Mouse (Mus musculus) hindbrain, embryonic 11.5 days (tissue): ENCODE results near the gene Nxph4. TPM values are rescaled to one million over a fixed set of nuclear protein-coding genes. Genes with fewer than 3 reads are reported as not detected.
A peak's percentile ranks its signal among the peaks of the same experiment; 100 is the strongest.

Source experiments
- ATAC-seq: fragments of 200-750 bp; cut with Nextera tagmentation; 2 replicates; pipeline ENCODE4 v1.8.0; 2017; ENCODE audit warnings: mild to moderate bottlenecking, moderate TSS enrichment, moderate library complexity; ENCODE audit not compliant: low FRiP score
- DNase-seq: peaks from one replicate; pipeline ENCODE4 v3.0.0-alpha.2; 2015; ENCODE audit warnings: low spot score
- H3K27ac ChIP-seq: fragments of 300-500 bp; sonication (generic); 2 replicates; pipeline ENCODE4 v1.5.1; 2014; ENCODE audit warnings: mild to moderate bottlenecking, low read depth, low read length
- H3K27me3 ChIP-seq: fragments of 300-500 bp; sonication (generic); 2 replicates; pipeline ENCODE4 v1.6.1; 2014; ENCODE audit warnings: mild to moderate bottlenecking, low read length, moderate library complexity, mixed read lengths; ENCODE audit not compliant: control insufficient read depth, insufficient read depth
- H3K36me3 ChIP-seq: fragments of 300-500 bp; sonication (generic); 2 replicates; pipeline ENCODE4 v1.6.1; 2014; ENCODE audit warnings: mild to moderate bottlenecking, low read length, moderate library complexity, mixed read lengths; ENCODE audit not compliant: control insufficient read depth, insufficient read depth
- H3K4me1 ChIP-seq: fragments of 300-500 bp; sonication (generic); replicated peaks from 2 replicates; pipeline ENCODE4 v1.6.1; 2014; ENCODE audit warnings: low read length, mixed read lengths; ENCODE audit not compliant: control insufficient read depth, insufficient read depth
- H3K4me2 ChIP-seq: fragments of 300-500 bp; sonication (generic); replicated peaks from 2 replicates; pipeline ENCODE4 v1.6.1; 2014; ENCODE audit warnings: mild to moderate bottlenecking, low read depth, low read length
- H3K4me3 ChIP-seq: fragments of 300-500 bp; sonication (generic); 2 replicates; pipeline ENCODE4 v1.5.1; 2014; ENCODE audit warnings: low read depth, low read length
- H3K9ac ChIP-seq: fragments of 300-500 bp; sonication (generic); 2 replicates; pipeline ENCODE4 v1.6.1; 2014; ENCODE audit warnings: low read depth, low read length
- H3K9me3 ChIP-seq: fragments of 300-500 bp; sonication (generic); 2 replicates; pipeline ENCODE4 v1.6.1; 2016; ENCODE audit warnings: low read length; ENCODE audit not compliant: control insufficient read depth
- WGBS: fragments of 180-500 bp; shearing (Covaris S2); extraction: QIAGEN DNeasy Blood & Tissue Kit; methylation state at CpG from one replicate; pipeline ENCODE4 v1.1.7; 2014; 5-methylcytosine and 5-hydroxymethylcytosine counted together
- polyA plus RNA-seq: library from polyadenylated mRNA; unstranded; fragments of >200 nt; fragmentation: Nextera tagmentation; extraction: Ambion mirVana; gene quantifications from 2 replicates; pipeline ENCODE4 v1.2.1, GENCODE M21; 2014

Gene Nxph4
- 54.5 and 59.8 TPM in 2 replicates for polyA plus RNA-seq

DNA sequence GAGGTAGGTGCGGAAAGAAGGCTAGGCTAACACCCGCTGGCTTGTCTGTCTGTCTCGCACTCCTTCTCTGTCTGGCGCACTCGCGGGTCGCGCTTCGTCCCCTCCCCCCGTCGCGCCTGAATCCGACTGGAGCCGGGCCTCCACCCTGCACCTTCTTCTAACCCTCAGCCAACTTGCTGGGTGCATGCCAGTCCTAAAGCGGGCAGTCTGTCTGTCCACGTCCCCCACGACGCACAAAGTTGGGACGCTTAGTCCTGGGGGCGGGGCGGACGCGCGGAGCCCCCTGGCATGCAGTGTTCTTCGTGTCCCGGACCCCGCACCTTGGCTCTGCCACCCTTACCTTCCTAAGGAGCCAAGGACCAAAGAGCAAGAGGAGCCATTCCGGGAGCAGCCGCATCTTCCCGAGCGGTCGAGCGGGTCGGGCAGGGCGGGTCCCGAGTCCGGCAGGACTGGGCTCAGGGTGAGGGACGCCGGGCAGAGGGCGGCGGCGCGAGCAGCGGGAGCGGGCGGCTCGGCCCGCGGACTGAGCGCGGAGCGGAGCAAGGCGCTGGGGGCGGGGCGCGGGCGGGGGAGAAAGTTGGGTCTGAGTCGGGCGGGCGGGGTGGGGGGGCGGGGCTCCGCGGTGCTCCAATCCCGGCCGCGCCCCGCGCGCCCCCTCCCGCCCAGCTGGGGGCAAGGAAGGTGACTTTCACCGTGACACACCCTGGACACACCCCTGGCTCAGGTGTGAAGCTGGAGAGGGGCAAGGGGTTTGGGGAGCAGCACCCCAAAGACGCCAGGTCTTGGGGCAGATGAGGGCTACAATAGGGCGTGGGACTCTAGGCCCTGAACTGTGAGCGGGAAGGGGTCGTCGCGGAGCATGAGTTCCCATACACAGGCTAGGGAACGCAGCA, at the start of gene Nxph4:
Nxph4 (minus strand) TSS at position 524 of the 893 bp plus-strand sequence.
- H3K27ac ChIP-seq: peak within 1 kb of the TSS; percentile 88
- peaks cover 71% of the 10 kb centered on the region for H3K27me3 ChIP-seq
- H3K4me1 ChIP-seq: peaks cover 13% of the 10 kb centered on the region
- ATAC-seq (peak; percentile 26), DNase-seq (peak; percentile 43)
- no peaks in the 10 kb centered on the region; the same call in 1 of the 2 replicates for H3K36me3 ChIP-seq
- WGBS: under 1% methylated on average over 52 of the region's 78 CpGs
- H3K9ac ChIP-seq: peak within 1 kb of the TSS; percentile 71
- no peaks in the 10 kb centered on the region for H3K9me3 ChIP-seq
- H3K4me2 ChIP-seq: peak within 1 kb of the TSS; percentile 77
- peak within 1 kb of the TSS; percentile 58 for H3K4me3 ChIP-seq

DNA sequence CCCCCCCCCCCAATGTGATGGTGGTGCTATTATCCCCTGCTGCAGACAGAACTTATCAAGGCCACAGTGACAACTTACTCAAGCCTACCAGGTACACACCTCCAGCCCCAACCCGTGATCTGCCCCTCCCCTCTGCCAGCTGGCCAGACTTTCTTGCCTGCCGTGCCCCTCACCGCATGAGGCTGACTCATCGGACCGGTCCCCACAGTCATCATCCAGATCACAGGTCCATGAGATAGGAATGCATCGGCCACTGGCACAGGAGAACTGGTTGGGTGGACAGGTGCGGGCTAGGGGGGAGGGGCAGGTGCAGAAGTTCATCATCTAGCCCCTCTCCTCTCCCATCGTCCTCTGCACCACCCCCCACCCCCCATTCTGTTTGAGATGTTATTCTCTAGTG, 49.3 kb upstream of the Nxph4 start:
- Histone ChIP-seq H3K27ac (no peak overlapping the region), H3K4me1 (no peaks in the 10 kb centered on the region), H3K9ac (no peak overlapping the region), H3K27me3 (no peaks in the 10 kb centered on the region), H3K4me3 (no peak overlapping the region), H3K4me2 (no peak overlapping the region), H3K36me3 (peaks cover 8% of the 10 kb centered on the region; the same call in 1 of the 2 replicates), H3K9me3 (no peaks in the 10 kb centered on the region)
- WGBS: 87% methylated on average over 8 of the region's 8 CpGs
- no peak for ATAC-seq
- DNase-seq: no peak

DNA sequence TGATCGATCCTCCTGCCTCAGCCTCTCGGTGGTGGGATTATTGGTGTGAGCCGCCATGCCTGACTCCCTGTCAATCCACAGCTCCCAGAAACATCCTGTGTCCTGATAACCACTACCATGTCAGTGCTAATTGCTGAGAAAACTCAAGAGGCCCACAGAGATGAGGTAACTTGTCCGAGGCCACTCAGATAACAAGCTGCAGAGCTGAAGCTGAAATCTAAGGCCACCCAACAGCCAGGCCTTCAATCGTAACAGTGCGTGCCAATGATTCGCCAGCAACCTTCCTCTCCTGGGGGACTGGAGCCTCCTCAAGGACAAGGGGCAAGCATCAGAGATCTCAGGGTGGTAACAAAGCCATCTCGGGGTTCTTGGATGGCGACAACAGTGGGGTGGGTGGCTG, 46.9 kb upstream of the Nxph4 start:
- Histone ChIP-seq H3K9ac (no peak overlapping the region), H3K27me3 (no peaks in the 10 kb centered on the region), H3K4me1 (no peaks in the 10 kb centered on the region), H3K27ac (no peak overlapping the region), H3K4me2 (no peak overlapping the region), H3K36me3 (peaks cover 15% of the 10 kb centered on the region), H3K4me3 (no peak overlapping the region), H3K9me3 (no peaks in the 10 kb centered on the region)
- DNase-seq: no peak
- WGBS: 91% methylated on average over 9 of the region's 9 CpGs
- ATAC-seq: no peak

DNA sequence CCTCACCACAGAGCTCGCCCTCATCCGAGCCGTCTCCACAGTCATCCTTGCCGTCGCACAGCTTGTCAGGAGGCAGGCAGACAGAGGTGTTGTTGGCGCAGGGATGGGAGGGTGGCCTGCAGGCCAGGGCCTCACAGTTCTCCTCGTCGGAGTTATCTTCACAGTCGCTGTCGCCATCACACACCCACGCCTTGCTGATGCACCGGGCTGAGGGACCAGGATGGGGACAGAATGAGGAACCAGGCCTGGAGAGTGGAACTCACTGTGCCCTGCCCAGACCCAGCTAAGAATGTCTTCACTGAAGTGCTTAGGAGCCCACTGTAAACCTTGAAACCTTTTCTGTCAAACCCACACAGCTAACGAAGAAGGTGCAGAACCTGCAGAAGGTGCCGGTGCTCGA, 43.6 kb upstream of the Nxph4 start:
- H3K4me1 ChIP-seq: no peaks in the 10 kb centered on the region
- no peaks in the 10 kb centered on the region for H3K27me3 ChIP-seq
- no peak overlapping the region for H3K9ac ChIP-seq
- peaks cover 30% of the 10 kb centered on the region for H3K36me3 ChIP-seq
- no peaks in the 10 kb centered on the region for H3K9me3 ChIP-seq
- DNase-seq (no peak), ATAC-seq (no peak)
- no peak overlapping the region for H3K27ac ChIP-seq
- H3K4me2 ChIP-seq: no peak overlapping the region
- WGBS: 91% methylated on average over 15 of the region's 15 CpGs
- H3K4me3 ChIP-seq: no peak overlapping the region

DNA sequence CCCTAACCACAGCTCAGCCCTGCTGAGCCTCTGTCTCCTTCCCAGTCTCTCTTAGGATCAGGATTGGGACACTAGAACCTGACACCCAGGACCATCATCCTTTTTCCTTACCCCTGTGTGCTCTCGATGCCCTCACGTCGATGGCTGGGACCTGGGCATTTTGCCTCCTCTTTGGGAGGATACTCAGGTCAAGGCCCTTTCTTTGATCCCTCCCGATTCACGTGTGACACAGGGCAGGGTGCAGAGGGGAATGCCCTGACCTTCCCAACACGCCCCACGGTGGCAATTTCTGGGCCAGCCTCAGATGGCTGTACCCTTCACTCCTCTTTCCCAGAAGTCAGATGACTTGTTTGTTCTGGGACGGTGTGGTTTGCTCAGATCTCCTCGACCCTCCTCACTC, 42.8 kb upstream of the Nxph4 start:
- no peak overlapping the region for H3K4me3 ChIP-seq
- H3K27ac ChIP-seq: no peak overlapping the region
- WGBS: 88% methylated on average over 9 of the region's 9 CpGs
- H3K9me3 ChIP-seq: no peaks in the 10 kb centered on the region
- DNase-seq (no peak), ATAC-seq (no peak)
- H3K4me1 ChIP-seq: no peaks in the 10 kb centered on the region
- no peak overlapping the region for H3K4me2 ChIP-seq
- no peaks in the 10 kb centered on the region for H3K27me3 ChIP-seq
- peaks cover 30% of the 10 kb centered on the region for H3K36me3 ChIP-seq
- no peak overlapping the region for H3K9ac ChIP-seq

DNA sequence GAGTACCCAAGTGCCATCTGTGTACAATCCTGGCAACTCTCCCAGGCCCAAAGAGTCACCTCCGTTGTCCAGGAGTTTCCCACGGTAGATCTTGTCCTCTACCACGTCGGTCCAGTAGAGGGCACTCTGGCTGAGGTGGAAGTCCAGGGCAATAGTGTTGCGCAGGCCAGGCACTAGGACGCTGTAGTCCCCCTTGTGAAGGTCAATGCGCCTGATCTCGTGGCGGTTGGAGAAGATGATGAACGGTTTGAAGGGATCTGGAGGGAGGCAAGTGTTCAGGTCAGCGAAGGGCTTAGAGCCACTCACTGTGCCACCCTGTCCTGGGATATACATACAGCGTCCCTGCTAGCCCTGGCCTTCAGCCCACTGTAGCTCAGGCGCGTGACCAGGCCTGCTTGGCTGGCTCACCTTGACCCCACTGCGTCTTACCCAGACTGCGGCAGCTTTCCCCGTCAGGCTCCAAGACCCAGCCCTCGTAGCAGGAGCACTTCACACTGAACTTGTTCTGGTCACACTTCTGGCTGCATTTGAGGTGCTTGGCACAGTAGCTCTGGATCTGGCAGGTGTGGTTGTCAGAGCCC, 42.1 kb upstream of the Nxph4 start:
- Histone ChIP-seq H3K4me3 (no peak overlapping the region), H3K27me3 (no peaks in the 10 kb centered on the region), H3K9ac (no peak overlapping the region), H3K27ac (no peak overlapping the region), H3K9me3 (no peaks in the 10 kb centered on the region), H3K4me1 (no peaks in the 10 kb centered on the region), H3K36me3 (peaks cover 29% of the 10 kb centered on the region), H3K4me2 (no peak overlapping the region)
- 67% methylated on average over 18 of the region's 18 CpGs for WGBS
- DNase-seq (peak; percentile 48), ATAC-seq (no peak)

DNA sequence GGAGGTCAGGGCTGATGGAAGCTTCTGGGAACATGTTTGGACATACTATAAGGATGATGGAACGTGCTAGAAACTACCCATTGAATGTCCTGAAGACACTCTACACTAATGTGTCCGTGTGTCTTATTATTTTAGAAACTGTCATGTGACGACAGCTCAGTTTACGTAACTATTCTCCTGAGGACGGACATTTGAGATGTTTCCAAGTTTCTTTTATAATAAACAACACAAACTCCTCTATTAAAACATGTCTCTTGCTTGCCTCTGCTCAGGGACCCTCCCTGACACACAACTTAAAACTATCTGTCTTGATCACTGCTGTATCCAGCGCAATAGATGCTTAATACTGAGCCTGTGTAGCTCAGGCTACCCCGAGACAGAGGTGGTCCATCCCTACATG, 41.4 kb upstream of the Nxph4 start:
- H3K4me3 ChIP-seq: no peak overlapping the region
- no peak overlapping the region for H3K4me2 ChIP-seq
- no peaks in the 10 kb centered on the region for H3K27me3 ChIP-seq
- H3K36me3 ChIP-seq: peaks cover 31% of the 10 kb centered on the region
- ATAC-seq (no peak), DNase-seq (no peak)
- no peak overlapping the region for H3K9ac ChIP-seq
- no peaks in the 10 kb centered on the region for H3K9me3 ChIP-seq
- no peaks in the 10 kb centered on the region for H3K4me1 ChIP-seq
- H3K27ac ChIP-seq: no peak overlapping the region
- WGBS: 90% methylated on average over 7 of the region's 7 CpGs

DNA sequence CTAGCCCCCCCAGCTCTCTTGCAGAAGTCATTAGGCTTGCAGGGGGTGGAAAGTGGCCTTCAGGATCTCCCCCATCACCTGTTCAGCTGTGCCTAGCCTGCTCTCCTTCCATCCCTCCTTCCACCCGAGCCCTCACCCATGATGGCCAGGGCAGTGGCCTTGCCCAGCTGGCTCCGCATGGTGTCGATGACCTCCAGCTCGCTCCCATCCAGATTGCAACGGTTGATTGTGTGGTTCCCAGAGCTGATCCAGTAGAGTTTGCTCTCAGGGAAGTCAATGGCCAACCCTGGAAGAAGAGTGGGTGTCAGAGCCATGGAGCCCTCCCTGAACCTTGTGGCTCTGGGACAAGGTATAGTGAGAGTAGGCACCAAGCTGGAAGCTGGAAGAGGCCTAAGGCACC, 37.9 kb upstream of the Nxph4 start:
- H3K9ac ChIP-seq: no peak overlapping the region
- no peak for DNase-seq
- no peak overlapping the region for H3K4me3 ChIP-seq
- H3K27me3 ChIP-seq: no peaks in the 10 kb centered on the region
- no peak overlapping the region for H3K27ac ChIP-seq
- peaks cover 31% of the 10 kb centered on the region; the same call in 1 of the 2 replicates for H3K36me3 ChIP-seq
- ATAC-seq: no peak
- H3K9me3 ChIP-seq: no peaks in the 10 kb centered on the region
- no peak overlapping the region for H3K4me2 ChIP-seq
- no peaks in the 10 kb centered on the region for H3K4me1 ChIP-seq
- 86% methylated on average over 5 of the region's 5 CpGs for WGBS
